Mouse (Mus musculus) layer of hippocampus, adult 2 months (tissue): ENCODE results near the gene Adamts1. TPM values are rescaled to one million over a fixed set of nuclear protein-coding genes. Genes with fewer than 3 reads are reported as not detected.

Experiments
- DNase-seq, 2 experiments: peaks; one replicate each; pipeline ENCODE4 v3.0.0; 2022; ENCODE audit warnings: low spot score in 2 of 2
- H3K27ac ChIP-seq: fragments of 200-600 bp; 2 replicates; pipeline ENCODE4 v1.8.1; 2022
- H3K4me3 ChIP-seq: fragments of 200-600 bp; 2 replicates; pipeline ENCODE4 v1.8.1; 2022; ENCODE audit warnings: mild to moderate bottlenecking
- CTCF ChIP-seq: fragments of 200-600 bp; conservative IDR thresholded peaks from 2 replicates; pipeline ENCODE4 v1.8.1; 2022; ENCODE audit warnings: antibody characterized with exemption, mild to moderate bottlenecking, moderate library complexity
- total RNA-seq, 2 experiments: library from RNA; stranded (reverse); gene quantifications; 2 replicates each; pipeline ENCODE4 v1.2.3; 2021

Adamts1 gene
- total RNA-seq, 2 experiments from 2014 or later: 19.7 to 27.8 TPM

DNA sequence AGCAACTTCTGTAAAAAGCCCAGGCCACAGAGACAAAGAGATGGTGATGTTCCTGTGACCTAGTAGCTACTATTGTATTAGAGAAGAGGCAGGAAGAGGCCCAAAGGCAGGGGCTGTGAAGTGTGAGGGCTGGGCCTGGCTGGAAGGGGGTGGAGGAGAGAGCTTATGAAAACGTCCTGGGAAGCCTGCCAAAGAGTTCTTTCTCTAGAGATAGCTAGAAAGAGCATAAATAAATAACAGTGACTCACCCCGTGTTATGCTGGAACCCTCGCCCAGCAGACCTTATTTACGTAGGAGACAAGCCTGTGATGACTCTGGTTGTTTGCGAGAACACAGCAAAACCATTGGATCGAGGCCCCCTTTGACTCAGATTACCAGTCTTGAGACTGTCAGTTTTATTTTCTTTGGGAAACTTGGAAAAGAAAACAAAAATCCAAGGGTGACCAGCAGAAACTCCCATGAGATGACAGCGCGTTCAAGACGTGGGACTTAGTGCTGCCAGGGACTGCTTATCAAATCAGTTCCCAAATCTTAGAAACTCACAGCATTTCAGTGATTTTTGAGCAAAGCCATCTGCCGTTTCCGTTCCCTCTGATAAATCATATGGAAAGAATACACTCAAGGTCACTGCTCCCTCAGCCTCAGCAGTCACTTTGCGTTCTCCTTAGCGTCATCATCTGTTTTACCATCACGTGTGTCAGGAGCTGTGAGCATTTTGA is 46.7 kb downstream of the Adamts1 start:
- H3K27ac ChIP-seq: no peak overlapping the region; the same call in 1 of the 2 replicates
- TF ChIP-seq CTCF: no peak
- DNase-seq: peak; percentile 27 to 51
- H3K4me3 ChIP-seq: no peak overlapping the region

DNA sequence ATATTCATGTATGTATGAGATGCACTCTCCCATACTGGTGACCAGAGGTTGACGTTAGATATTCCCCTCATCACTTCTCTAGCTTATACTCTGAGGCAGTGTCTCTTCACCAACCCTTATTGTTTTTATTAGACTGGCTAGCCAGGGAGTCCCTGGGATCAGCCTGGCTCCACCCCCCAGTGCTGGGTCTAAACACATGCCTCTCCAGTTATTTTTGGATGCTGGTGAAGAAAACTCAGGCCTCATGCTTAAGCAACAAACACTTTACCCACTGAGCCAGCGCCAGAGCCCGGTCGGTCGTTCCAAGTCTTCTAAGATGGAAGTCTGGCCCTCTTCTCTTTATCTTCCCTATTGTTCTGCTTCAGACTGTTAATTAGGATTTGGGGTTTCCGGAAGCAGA is 53.6 kb downstream of the Adamts1 start:
- H3K27ac ChIP-seq: no peak overlapping the region
- TF ChIP-seq CTCF: no peak

GRCm38 (mm10) chr16:85747589-85748360 is 55.1 kb downstream of the Adamts1 start:
- TF ChIP-seq CTCF: no peak
- no peak overlapping the region for H3K27ac ChIP-seq
- H3K4me3 ChIP-seq: peak overlapping the region; percentile 30; the same call in 1 of the 2 replicates
- DNase-seq: no peak

More for the DNA sequence above, 53.6 kb downstream of the Adamts1 start:
- no peak overlapping the region for H3K4me3 ChIP-seq
- DNase-seq: no peak

- H3K27ac ChIP-seq: no peak overlapping the region
- TF ChIP-seq CTCF: no peak
- no peak overlapping the region for H3K4me3 ChIP-seq
- DNase-seq: no peak
These were observed 56.5 kb downstream of the Adamts1 start for GRCm38 (mm10) chr16:85746386-85746785.

Other genes with a start within 250 kb of the Adamts1 start
- gene Cyyr1, start 249.7 kb downstream of the Adamts1 start, total RNA-seq: 1 to 10 TPM; 4.0 to 6.1 TPM
- under 1 TPM; 0.37 to 0.67 TPM for gene Adamts5, start 98.7 kb upstream of the Adamts1 start, total RNA-seq